Mouse (Mus musculus) natural killer cell, adult 2 months (primary cell): ENCODE measurements around the gene Atp8a2.

Experiments used
- DNase-seq, 2 experiments: peaks; one replicate each; pipeline ENCODE4 v3.0.0; 2022; ENCODE audit warnings: low spot score in 2 of 2

Atp8a2 gene

GRCm38 (mm10) chr14:59715695-59716442, 481.1 kb downstream of the Atp8a2 start:
- no peak for DNase-seq

- no peak for DNase-seq
Observed at GRCm38 (mm10) chr14:59709505-59710335, 487.3 kb downstream of the Atp8a2 start.

- DNase-seq, result no peak
Observed at GRCm38 (mm10) chr14:59708009-59708408, 489.0 kb downstream of the Atp8a2 start.

GRCm38 (mm10) chr14:59705326-59706058, 491.5 kb downstream of the Atp8a2 start:
- no peak for DNase-seq

- no peak for DNase-seq
Observed at GRCm38 (mm10) chr14:59701492-59701891, 495.5 kb downstream of the Atp8a2 start.

- no peak for DNase-seq
Observed at GRCm38 (mm10) chr14:59695160-59695559, 501.8 kb downstream of the Atp8a2 start.

GRCm38 (mm10) chr14:59692164-59692563, 504.8 kb downstream of the Atp8a2 start:
- no peak for DNase-seq

GRCm38 (mm10) chr14:59691402-59691801, 505.6 kb downstream of the Atp8a2 start:
- DNase-seq, result no peak

GRCm38 (mm10) chr14:59690954-59691353, 506.0 kb downstream of the Atp8a2 start:
- peak; percentile 2 to 13 for DNase-seq

GRCm38 (mm10) chr14:59689596-59689995, 507.4 kb downstream of the Atp8a2 start:
- no peak for DNase-seq

GRCm38 (mm10) chr14:59686229-59686628, 510.8 kb downstream of the Atp8a2 start:
- no peak for DNase-seq

- DNase-seq, result no peak
Observed at GRCm38 (mm10) chr14:59685343-59685742, 511.6 kb downstream of the Atp8a2 start.

GRCm38 (mm10) chr14:59681906-59682305, 515.1 kb downstream of the Atp8a2 start:
- DNase-seq, result no peak

- no peak for DNase-seq
Observed at GRCm38 (mm10) chr14:59677598-59678003, 519.4 kb downstream of the Atp8a2 start.

GRCm38 (mm10) chr14:59675330-59675729, 521.6 kb downstream of the Atp8a2 start:
- DNase-seq, result no peak

GRCm38 (mm10) chr14:59674556-59674955, 522.4 kb downstream of the Atp8a2 start:
- DNase-seq, result no peak

- no peak for DNase-seq
Observed at GRCm38 (mm10) chr14:59672893-59673515, 524.0 kb downstream of the Atp8a2 start.

- DNase-seq, result no peak
Observed at GRCm38 (mm10) chr14:59657098-59657497, 539.9 kb downstream of the Atp8a2 start.

GRCm38 (mm10) chr14:59656591-59656990, 540.4 kb downstream of the Atp8a2 start:
- DNase-seq, result no peak

GRCm38 (mm10) chr14:59649337-59649736, 547.6 kb downstream of the Atp8a2 start:
- DNase-seq, result no peak

- DNase-seq, result no peak
Observed at GRCm38 (mm10) chr14:59648611-59649010, 548.4 kb downstream of the Atp8a2 start.
